Mouse (Mus musculus) kidney, postnatal 4 days (tissue): ENCODE measurements around the gene Il17f.
"Not testable (repeated sequence)": the region's sequence is repeated elsewhere in the genome, so short reads cannot be mapped to it uniquely, and the experiment has no call there.

ENCODE experiments used
- DNase-seq, 2 experiments: peaks; one replicate each; pipeline ENCODE4 v3.0.0; 2021; ENCODE audit warnings: mixed read lengths in 2 of 2

Il17f gene

DNA sequence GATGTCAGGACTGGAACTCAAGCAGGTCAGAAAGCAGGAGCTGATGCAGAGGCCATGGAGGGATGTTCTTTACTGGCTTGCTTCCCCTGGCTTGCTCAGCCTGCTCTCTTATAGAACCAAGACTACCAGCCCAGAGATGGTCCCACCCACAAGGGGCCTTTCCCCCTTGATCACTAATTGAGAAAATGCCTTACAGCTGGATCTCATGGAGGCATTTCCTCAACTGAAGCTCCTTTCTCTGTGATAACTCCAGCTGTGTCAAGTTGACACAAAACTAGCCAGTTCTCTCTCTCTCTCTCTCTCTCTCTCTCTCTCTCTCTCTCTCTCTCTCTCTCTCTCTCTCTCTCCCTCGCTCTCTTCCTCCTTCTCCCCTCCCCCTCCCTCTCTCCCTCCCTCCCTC lies at the start of gene Il17f:
TSS of gene Il17f (minus strand) at position 101 of the 400 bp plus-strand sequence.
- DNase-seq: not testable (repeated sequence)

DNA sequence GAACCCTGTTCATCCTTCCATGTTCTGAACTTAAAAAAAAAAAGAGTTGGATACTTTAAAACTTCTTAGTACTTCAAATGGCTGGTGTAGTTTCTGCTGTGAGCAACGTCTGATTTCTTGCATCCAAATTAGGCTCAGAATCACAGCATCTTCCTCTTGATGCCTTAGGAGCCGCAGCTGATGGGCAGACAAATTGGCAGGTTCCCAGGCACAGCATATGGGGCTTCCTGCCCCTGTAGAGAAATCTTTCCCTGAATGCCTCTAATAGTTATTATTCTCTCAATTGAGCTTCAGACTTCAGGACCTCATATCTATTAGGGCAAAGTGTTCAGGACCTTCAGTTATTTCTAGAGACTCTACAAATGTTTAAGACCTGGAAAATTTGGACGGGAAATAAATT lies 49.5 kb upstream of the Il17f start:
- no peak for DNase-seq

GRCm38 (mm10) chr1:20836551-20837125 lies 46.2 kb upstream of the Il17f start:
- DNase-seq: no peak

- no peak for DNase-seq
Observed at GRCm38 (mm10) chr1:20833141-20833511, 42.7 kb upstream of the Il17f start.

DNA sequence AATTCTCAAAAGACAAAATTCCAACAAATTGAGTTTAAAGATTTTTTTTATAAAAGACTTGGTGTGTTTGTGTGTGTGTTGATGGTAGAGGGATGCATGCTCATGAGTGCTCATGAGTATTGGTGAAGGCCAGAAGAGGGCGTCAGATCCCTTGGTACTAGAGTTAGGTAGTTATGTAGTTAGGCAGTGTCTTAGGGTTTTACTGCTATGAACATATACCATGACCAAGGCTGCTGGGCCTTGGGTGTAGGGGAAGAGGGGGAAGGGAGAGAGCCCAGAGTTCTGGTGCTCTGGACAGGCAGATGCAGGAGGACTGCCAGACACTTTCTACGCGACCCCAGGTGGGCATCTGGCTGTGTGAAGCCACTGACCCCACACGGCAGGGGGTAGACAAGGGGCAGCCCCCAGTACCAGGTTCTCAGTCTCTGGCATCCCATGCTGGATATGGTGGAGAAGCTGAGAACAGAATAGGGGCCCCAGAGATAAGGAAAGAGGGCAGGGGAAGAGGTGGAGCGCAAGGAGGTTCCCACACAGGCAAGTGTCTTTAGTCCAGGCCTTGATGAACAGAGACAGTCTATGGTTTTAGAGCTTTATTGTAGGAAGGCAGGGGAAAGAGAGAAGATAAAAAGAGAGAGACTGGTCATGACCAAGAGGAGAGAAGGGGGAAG lies 42.2 kb upstream of the Il17f start:
- no peak for DNase-seq

DNA sequence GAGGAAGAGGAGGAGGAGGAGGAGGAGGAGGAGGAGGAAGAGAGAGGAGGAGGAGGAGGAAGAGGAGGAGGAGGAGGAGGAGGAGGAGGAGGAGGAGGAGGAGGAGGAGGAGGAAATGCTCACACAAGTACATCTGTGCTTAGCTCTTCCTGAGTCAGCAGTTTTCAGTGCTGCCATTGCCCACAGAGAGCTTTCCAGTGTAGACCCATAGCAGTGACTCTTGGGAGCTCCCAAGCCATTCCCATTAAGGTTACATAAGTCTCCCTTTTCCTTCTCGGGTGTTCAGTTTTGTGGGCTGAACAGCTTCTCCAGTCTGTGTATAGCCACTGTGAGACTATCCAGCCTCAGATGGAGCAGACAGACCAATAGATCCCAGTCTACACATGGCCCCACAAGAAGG lies 40.1 kb upstream of the Il17f start:
- no peak for DNase-seq

DNA sequence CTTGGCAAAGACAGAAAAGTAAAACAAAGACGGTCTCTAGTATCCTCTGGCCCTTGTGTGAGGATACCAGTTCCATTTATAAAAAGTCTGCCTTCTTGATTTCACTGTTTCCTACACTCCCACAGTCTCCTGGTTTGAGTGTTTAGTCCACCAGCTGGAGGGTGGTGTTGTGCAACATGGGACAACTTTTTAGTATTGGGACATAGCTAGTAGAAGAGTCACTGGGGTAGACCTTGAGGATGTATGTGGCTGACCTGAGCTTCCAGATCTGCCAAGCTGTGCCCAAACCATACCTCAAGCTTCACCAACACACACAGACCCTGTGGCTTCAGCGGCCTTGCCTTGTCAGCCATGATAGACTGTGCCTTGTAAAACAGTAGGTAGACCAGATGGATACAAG lies 37.6 kb upstream of the Il17f start:
- DNase-seq: no peak

GRCm38 (mm10) chr1:20825036-20825435 lies 34.6 kb upstream of the Il17f start:
- no peak for DNase-seq

- no peak for DNase-seq
Observed at GRCm38 (mm10) chr1:20823906-20824305, 33.5 kb upstream of the Il17f start.

DNA sequence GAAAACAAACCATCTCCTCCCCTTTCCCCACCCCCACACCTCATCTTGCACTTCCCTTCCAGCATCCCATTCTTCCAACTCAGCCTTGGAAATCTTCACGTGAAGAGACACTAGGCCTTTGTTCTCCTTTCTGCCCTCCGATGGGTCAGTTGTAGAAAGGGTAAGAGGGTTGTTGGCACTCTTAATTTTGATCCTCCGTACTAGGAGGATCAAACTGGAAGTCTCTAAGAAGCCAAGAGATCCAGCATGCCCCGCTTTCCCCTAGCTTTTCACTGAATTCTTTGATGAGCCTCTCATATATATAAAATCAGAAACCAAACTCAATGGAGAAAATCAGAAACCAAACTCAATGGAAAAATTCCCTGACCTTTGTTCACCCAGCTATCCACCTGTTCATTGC lies 33.1 kb upstream of the Il17f start:
- DNase-seq: no peak

DNA sequence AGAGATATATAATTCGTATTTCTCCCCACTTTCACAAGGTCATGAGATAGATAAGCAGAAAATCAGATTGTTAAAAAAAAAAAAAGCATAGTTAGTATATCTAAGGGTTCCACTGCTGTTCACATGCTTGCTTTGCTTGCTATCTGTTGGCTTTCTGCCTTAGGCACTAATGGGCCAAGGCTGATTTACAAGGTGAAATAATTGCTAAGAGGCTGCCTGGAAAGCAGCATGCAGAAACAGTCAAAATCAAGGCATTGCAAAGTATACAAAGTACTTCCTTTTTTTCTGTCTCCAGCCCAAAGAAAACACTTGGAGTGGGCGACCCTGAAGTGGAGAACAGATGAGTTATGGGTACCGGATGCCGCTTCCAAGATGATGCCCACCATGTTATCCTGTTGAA lies 30.5 kb upstream of the Il17f start:
- no peak for DNase-seq

DNA sequence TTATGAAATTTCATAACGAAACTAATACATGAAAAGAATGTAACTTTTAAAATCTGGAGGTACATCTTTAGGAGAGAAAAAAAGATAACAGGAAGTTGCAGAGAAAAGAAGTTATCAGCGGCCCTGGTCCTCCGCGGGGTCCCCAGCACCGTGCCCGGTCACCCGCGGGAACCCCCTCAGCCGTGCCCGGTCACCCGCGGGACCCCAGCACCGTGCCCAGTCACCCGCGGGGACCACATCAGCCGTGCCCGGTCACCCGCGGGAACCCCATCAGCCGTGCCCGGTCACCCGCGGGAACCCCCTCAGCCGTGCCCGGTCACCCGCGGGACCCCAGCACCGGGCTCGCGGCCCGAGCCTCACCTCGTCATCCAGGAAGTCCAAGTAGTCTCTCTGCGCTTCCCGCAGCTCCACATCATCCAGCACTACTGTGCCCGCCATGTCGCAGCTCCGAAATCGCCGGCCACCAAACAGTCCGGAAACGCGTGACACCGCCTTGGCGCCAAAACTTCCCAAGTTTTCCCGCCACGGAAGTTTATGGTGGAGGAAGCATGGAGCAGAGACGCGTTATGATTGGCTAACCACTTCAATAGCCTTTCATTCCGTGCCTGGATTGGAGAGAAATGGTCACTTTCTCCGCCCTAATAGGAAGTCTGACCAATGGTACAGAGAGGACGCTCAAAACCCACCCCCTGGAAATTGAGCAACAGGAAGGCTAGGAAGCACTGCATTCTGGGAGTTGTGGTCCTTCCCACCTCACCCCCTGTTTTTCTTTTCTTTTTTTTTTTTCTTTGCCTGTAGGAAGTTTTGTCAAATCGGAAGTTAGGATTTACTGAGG lies 29.6 kb upstream of the Il17f start, which contains the start of gene Mcm3:
TSS of gene Mcm3 (minus strand) at position 542 of the 835 bp plus-strand sequence.
- peak; percentile 89 to 93 for DNase-seq

DNA sequence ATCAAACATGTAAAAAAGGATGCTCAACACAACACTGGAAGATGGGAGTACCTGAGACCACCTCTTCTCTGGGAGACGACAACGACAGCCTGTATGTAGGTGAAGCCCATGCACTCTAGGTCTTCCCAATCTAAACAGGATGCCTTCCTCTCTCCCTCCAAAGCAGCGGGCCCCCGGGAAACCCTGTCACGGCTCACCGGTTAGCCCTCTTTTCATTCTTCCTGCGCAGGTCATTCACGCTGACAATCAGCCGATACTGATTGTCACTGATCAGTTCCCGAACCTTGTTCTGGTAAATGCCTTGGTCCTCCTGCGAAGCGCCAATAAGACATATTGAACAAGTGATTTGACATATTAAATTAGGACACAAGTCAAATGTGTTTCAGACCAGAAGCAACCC lies 27.2 kb upstream of the Il17f start:
- DNase-seq: no peak

DNA sequence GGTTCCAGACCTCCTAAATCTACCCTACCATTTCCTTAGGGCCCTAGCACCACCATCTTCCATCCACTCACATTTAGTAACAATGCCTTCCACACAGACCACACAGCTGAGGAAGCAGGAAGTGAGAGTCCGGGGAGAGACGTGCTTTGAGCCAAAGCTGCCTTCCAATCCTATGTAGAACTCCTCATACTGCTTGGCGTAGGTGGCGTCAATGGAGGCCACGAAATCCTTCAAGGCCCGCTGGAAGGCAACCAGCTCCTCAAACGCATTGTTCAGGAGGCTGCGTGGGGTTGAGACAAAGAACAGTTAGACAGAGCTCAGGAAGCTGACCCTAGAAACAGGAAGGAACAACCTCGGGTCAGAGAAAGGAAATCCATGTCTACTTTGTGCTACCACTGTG lies 26.8 kb upstream of the Il17f start:
- peak; percentile 18 to 19 for DNase-seq

- no peak for DNase-seq
Observed at GRCm38 (mm10) chr1:20814521-20814920, 24.1 kb upstream of the Il17f start.

DNA sequence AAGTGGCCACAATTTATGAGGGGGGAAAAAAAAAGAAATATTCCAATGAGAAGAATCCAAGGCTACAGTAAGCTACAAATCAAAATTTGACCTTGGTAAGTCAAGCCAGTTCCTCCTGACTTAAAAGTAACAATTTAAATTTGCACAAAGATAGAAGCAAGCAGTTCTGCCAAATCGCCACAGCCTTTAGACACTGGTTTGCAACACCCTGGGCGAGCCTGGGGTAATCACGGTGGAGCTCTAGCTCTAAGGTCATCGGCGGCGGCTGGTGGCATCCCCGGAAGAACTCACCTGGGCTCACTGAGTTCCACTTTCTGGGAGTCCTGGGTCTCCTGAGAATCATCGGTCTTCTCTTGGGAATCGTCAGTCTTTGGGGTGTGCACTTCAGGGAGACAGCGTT lies 14.1 kb upstream of the Il17f start:
- DNase-seq: no peak

GRCm38 (mm10) chr1:20801682-20802390 lies 11.4 kb upstream of the Il17f start:
- peak; percentile 36 to 46 for DNase-seq

GRCm38 (mm10) chr1:20801275-20801674 lies 10.9 kb upstream of the Il17f start:
- no peak for DNase-seq

DNA sequence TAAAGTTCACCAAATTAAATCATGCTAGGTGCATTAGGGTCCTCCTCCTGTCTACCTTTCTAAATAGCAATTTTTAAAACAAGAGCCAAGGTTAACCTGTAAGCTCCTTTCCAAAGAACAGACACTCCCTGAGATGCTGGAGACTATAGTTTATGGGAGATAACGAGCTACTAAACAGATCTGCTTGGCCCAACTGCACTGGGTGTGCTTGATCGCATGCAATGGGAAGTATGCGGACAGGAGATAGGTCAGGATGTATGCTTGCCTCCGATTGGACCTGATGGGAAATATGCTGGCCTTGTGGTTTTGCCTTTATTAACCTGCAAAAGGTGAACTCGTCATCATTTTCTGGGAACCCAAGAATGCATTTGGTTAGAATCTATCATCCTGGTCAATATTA lies 4.8 kb upstream of the Il17f start:
- no peak for DNase-seq

GRCm38 (mm10) chr1:20794760-20795159 lies 4.3 kb upstream of the Il17f start:
- DNase-seq: no peak

- no peak for DNase-seq
Observed at GRCm38 (mm10) chr1:20791414-20791813, 997 bp upstream of the Il17f start.

DNA sequence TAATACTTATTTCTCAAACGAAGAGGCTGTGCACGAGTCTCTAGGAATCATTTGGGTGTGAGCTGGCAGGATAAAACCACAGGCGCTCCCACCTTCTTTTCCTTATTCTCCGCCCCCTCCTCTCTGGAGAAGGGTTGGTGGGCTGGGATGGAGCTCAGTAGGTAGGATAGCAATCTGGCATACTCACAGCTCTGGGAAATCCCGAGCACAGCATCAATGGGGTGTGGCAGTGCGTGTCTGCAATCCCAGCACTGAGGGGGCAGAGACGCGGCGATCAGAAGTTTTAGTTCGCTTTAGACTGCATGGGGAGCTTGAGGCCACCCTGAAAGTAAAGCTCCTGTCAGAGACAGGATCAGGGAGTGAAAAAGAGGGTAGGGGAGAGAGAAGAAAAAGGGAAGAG lies 2.0 kb downstream of the Il17f start:
- DNase-seq: no peak

DNA sequence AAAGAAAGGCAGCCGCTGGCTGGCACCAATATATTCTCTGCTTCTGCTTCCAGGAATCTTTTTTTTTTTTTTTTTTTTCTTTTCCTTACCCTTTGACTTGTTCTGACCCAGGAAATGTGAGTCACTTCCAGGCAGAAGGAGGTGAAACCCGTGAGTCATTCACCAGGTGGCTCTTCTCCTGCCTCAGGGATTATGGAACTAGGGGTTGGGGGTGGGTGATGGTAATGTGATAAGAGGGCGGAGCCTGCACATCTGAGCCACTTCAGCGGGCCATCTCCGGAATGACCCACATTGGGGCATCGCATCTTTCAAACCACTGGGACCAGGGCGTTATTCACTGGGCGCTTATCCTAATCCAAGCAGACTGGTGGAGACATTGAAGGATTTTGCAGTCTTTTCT lies 3.4 kb downstream of the Il17f start:
- no peak for DNase-seq
